Mouse (Mus musculus): ENCODE measurements at regions not wholly inside any gene's neighbourhood (a gene's known extent, or its start where the extent isn't known, plus 50 kb on each side); places are given as distances from the start of the nearest gene placed in this dataset.

DNA sequence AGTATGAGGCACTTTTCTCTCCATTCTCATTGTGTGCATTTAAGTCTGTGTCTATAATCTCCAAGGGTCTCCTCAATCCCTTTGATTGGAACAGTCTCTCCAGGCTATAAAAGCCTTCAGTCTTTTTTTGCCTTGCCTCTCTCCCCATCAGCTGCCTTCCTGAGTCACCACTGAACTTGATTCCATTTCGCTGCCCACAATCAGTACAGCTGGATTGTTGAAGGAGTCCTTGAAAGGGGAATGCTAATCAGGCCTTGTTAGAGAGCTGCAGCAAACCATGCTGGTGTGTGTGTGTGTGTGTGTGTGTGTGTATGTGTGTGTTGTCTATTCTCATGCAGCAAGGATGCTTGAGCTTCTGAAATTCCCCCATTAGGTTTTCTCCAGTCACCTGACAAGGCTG is 129.3 kb upstream of the Parp11 start:
- DNase-seq, result no peak

DNA sequence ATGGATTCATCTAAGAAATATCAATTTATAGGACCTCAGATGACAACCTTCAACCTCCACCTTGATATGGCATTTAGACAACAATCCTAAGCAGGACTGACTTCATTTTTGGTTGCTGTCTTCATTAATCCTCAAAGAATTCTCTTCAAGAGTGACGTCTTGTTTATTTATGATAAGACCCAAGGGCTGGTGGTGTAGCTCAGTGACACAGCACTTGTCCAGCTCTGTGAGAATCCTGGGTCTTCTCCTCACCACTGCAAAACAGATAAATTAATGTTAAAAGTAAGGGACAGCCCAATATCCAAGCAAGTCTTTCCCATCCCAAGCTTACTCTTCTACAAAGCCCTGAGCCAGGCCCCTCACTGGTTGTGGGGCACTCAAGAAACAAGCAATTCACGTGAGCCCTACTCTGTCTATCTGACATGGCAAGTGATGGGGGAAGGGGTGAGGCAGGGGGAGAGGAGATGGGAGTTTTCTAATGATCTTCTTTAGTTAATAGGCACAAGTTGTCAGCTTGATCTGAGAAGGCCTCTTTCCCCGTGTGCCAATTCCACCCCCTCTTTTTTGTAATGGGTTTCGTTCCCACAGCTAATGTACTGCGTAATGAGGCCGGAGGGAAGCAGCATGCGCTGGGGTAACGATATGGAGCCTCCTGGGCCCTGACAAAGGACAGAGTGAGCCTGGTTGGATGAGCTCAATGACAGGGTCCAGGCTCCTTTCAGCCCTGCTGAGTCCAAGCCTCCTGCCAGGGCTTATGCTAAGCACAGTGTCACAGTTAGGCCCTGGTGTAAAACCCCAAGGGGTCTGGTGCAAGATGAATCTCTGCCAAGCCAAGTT is 127.7 kb upstream of the Parp11 start:
- DNase-seq, result no peak

DNA sequence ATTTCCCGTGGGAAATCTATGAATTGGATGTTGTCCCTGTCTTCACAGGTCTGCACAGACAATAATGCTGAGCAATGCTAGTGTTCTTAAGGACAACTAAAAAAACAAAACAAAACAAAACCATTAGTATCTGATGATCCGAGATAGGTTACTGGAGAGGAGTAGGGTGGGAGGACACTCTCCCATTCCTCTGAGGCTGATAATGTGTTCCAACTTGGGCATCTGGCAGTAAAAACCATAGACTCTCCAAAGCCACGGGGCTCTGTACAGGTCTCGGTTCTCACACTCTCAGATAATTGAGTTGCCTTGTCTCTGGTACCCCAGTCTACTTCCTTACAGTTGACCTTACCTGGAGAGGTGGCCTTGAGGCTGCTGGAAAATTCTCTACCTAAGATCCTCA is 126.0 kb upstream of the Parp11 start:
- no peak for DNase-seq

DNA sequence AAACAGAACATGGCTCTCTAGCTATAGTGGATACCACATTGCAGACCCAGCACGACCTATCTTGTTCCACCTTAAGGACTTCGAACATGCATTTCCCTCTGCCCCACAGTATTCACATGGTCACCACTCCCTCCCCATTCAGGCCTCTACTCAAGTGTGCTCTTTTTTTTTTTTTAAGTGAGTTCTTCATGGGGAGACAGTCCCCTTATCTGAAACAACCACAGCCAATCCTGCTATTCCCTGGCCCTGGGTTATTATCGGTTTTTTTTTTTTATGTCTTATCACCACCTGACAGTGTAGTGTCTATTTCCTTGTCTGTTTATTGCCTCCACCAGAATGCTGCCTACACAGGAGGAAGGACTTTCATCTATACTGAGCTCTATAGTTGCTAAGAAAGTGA is 125.6 kb upstream of the Parp11 start:
- DNase-seq, result no peak

DNA sequence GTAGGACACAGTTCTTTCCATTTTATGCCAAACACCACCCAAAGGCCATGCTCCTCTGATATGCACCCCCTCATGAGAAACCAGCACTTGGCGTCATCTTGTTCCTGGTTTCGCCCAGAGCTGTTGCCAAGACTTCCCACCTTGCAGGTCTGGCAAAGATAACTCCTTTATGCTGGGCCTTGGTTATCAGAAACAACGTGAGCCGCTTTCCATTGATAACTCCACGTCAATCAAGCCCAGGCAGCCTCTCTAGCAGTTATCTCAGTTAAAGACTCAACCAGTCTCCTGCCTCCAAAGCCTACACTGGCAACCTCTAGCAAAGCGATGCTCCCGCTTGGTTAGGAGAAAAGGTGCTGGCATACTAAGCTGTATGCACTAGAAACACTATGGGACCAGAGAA is 124.2 kb upstream of the Parp11 start:
- no peak for DNase-seq

DNA sequence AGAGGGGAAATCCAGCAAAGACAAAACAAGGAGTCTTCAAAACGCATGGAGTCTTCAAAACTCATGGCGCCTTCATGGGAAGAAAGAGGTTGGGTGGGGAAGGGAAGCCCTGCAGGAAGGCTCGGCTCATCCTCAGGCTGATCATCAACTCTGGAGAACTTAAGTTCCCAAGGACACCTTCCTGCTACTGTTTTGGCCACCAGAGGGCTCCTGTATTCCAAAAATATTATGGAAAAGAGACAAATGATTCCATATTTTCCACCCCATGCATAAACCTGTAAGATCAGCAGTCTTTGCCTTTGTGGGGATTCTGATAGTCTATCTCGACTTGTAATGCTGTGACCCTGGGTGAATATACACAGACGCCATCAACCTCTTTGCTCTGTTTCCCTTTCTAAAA is 121.7 kb upstream of the Parp11 start:
- peak; percentile 87 for DNase-seq

DNA sequence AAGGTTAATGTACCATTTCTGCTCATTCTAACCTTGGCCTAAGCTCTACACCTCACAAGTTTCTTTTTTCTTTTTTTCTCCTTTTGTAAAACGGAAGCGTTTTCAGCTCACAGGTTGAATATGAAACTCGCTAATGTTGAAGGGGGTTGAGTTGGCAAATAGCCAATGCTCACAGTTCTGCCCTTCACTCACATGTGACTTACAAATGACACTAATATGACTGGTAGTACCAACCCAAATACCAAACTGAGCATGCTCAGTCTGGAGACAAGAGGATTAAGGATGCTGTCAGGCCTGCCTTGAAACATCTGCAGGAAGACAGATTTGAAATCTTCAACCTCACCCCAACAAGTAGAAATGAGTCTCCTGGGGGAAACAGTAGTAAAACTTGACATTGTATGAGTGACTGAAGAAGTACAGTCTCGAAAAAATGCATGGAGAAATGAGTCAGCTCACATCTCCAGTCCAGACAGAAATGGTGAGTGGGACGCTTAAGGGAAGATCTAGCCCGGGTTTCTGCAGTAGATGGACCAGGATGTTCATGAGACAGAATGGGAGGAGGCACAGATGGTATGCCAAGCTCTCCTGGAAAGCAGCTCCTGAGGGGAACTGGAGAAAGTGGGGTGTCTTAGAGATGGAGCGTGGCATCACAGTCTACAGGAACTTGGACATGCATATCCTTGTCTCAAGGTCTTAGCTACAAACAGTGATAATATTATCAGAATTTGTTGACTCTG is 120.9 kb upstream of the Parp11 start:
- no peak for DNase-seq

DNA sequence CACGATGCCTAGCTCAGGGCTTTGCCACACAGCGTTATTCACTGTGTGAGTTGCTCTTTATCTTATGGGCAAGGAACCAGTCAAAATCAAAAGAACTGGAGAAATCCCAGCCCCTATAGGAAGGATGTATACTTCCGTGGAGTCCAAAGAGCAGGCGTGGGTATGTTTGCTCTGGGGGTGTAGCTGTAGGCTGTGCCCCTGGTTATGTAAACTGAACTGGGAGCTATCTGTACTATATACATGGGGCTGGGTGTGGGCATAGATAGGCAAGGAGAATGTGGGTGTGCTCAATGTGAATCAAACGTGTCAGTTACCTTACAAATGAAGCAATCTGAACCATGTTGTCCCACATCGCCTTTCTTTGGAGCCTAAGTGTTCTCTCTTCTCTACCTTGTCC is 120.3 kb upstream of the Parp11 start:
- DNase-seq, result no peak

DNA sequence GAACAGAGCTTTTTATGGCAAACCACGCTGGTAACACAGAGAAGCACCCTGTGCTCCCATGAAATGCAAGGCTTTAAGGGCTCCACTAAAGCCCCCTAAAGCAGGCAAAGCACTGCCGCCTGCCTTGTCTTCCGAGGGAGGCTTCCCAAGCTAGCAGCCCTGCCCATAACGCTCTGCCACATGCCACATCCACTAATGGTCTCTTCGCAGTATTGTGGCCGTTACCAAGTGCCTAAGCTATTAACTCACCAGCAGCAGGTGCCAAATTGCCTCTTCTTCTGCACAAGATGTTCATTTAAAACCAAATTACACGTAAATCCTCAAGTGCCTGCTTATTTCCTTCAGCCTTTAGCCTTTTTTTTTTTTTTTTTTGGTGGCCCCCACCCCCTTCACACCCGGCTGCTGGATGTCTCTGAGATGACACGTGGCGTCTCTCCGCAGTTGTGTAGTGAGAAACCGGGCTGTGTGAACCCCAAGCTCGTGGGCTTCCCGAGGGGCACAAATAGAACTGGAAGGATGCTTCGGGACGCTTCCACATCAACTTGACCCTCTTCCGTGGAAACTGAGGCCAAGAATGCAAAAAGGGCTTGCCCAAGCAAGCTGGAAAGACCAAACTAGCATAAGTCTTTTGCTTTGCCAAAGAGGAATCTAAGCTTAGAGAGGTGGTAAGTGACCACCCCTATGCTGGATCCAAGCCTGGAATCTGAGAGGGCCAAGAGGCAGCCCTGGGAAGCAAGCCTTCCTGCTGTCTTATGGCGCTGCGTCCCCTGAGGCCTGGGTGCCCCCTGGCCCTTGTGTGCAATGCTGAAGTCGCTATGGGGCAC is 117.2 kb upstream of the Parp11 start:
- DNase-seq, result no peak

DNA sequence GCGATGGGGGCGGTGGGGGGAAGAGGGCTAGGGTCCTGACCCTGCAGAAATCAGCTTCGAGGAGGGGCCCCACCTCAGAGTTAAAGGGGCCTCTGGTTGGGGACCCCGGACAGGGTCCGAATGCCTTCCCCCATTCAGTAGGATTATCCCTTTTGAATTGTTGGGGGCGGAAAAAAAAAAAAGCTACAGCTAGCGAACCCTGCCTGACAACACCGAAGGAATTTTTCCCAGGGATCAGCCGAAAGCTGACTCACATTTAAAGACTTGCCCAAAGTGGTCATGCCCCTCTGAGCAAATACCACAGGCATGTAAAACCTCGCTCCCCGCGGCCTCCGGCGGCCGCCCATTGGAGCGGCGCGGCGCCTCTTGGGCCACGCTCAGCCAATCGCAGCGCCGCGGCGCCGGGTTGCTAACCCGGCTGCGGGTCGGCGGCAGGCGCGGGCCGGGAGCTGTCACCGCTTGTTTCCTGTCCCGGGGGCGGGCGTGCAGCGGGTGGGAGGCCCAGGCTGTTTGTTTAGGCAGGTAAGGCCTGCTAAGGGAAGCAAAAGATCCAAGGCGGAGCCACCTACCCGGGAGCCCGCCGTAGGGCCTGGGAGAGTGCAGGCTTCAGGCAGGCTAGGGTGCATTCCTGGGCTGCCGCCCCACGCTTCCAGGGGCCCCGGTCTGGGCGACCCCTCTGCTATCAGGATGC is 116.5 kb upstream of the Parp11 start:
- DNase-seq, result peak; percentile 87

DNA sequence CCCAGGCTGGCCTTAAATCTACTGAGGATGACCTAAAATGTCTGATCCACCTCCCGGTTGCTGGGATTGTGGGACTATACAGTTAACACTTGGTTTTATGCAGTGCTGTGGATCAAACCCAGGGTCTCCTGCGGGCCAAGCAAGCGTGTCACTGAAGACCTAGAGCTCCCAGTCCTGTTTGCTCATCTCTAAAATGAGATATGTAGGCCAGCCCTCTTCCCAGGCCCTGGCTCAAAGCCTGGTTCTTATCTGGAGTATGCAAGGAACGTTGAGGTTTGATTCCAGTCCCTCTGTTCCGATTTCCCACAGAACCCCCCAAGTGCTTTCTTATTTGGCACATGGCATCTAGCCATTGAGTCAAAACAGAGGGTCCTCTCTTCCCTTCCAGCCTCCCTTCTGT is 115.5 kb upstream of the Parp11 start:
- DNase-seq, result peak; percentile 60

DNA sequence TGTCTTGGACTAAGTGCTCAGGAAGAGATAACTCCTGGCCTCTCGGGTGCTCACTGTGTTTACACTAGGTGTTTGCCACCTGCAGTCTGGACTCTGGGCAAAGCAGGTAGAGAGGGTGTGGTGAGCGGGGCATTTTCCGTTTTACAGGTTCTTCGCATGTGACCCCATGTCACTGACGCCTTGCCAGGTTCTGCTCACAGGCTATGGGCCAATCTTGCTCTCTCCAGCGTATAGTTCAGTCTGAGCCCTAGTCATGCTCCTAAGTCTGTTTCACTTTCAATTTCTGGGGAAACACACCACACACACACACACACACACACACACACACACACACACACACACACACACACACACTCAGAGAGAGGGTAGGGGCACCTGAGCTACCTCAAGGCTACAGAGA is 112.4 kb upstream of the Parp11 start:
- DNase-seq, result peak; percentile 64

DNA sequence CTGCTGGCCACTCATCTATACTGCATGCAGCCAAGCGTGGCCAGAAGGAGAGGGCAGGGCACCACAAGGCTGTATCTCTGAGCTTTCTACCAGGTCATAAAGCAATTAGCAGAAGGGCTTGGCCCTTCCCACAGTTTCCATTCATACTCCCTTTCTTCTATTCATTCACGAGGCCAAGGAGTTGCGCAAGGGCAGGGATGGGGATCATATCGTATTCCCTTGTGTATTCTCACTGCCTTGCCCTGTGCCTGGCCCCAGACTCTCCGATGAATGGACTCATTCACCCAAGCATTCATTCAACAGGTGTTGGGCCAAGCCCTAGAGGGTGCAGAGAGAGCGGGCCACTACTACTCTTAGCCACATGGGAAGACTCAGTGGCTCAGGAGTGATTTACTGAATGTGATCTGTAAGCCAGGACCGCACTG is 111.2 kb upstream of the Parp11 start:
- peak; percentile 74 for DNase-seq

DNA sequence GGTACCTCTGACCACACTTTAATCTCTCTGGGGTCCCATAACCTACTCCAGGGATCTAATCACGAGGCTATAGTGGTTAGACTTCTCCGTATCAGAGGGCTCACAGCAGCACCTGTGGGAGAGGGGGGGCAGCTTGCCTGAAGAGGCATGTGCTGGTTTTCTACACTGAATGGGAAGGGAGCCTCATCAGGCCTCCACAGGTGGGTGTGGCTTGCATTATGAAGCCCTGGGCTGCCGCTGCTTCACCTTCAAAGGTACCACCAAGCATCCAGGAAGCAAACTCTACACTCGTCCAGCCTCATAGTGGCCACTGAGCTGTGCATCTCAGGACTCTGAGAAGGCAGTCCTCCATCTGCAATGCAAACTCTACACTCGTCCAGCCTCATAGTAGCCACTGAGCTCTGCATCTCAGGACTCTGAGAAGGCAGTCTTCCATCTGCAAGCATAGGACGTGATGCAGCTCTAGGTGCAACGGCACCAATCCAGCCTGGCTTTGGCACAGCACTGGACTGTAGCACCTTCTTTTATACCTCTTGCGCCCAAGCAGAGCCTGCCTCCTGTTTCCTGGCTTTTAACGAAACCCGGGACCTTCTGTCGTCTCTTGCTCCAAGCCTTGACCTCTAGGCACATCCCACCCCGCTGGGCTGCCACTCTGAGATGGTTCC is 110.5 kb upstream of the Parp11 start:
- DNase-seq, result no peak

DNA sequence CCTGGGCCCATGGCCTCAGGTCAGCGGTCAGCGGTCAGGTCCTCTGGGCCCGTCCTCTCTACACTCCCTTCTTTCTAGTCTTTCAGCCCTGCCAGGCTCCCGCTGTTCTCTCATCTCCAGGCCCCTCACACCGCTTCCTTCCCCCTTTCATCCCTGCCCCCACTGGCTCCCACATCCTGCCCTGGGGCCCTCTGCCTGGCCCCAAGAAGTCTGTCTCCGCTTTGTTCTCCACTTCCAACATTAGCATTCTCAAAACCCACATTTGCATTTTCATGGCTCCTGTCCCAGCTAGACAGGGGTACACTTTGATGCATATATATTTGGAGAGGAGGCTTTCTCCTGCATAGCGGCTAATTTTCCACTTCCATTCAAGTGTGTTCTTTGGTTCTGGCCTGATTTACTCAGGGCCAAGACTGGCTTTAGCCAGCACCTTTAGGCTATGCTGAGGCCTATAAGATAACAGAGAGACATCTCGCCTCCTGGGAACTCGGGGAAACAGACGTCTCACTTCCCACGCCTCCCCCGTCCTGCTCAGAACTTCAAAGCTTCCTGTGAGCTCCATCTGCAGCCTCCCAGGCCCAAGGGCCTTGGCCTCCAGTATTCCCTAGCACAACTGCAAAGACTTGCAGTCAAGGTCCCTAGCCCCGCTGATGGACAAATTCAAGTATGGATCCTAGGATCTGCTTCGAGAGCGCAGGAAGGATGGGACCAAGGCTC is 109.8 kb upstream of the Parp11 start:
- DNase-seq, result no peak

DNA sequence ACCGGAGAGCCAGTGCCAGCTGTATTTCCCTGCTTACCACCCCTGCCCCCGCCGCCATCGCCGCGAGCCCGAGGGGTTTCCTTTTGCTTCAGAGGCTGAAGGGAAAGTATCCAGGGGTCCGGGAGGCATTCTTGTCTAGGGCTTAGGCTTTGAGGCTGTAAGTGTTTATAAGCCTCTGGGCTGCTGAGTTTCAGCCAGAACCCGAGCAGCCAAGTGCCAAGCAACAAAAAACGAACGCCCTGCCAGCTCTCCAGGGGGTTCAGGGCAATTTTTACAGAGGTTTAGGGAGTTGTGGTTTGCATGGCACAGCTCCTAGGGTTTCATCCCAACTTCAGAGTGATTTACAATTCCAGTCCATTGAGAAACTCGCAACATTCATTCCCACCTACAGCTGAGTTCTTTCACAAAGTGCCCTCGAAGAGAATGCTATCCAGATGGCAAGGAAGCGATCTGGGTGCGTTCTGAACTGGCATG is 109.2 kb upstream of the Parp11 start:
- no peak for DNase-seq

DNA sequence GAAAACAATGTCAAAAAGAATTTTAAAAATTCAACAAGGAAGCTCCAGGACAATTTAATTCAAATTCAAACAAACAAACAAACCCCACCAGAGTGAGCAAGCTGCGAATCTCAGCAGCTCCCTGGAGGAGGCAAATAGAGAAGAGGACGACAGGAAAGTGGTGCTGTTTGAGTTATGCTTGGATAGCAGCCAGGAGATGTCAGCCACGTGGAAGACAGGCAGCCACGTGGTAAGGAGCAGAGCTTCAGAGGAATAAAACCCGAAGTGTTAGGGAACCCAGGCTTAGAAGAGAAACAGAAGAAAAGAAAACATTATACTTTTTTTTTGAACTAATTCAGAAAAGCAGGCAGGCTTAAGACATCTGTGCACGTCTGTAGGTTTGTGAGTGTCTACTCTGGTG is 108.2 kb upstream of the Parp11 start:
- peak; percentile 45 for DNase-seq

DNA sequence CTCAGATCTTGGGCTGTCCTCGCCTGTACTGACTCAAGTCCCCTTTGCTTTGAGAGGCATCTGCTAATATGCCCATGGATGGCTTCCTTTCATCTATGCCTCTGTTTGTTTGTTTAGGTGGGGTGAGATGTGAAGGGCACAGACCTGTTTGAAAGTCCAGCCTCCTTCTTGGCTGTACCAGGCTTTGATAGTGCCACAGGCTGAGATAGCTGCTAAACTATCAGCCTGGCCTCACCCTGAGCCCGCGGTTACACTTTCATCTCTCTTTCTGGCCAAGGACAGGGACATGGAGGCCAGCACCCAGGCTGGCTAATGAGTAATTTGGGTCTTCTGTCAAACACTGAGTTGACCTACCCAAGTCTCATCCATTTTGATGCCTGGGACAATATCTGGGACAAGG is 105.0 kb upstream of the Parp11 start:
- no peak for DNase-seq

DNA sequence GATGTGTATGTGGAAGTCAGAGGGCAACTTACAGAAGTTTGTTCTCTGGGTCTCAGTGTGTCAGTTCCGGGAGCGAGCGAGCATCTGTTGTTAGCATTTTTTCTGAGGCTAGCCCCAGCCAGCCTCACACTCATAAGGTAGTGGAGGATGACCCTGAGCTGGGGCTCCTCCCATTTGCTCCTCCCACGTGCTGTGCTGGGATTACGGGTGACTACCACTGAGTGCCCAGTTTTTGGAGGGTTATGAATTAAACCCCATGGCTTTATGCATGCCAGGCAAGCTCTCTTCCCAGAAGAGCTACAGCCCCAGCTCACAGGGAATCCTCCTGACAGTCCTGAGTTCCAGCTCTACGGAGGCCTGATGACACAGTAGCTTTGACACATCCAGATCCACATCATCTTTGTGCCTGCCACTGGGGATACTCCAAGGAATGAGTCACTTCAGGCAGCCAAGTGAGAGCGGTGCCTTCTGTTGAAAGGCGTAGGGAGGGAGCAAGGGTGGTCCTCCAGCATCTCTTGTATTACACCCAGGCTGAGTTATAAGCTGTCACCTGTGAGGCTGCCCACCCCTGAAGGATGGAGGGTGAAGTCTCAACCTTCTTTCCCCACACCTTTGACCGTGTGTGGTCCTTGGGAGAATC is 97.8 kb upstream of the Parp11 start:
- no peak for DNase-seq

DNA sequence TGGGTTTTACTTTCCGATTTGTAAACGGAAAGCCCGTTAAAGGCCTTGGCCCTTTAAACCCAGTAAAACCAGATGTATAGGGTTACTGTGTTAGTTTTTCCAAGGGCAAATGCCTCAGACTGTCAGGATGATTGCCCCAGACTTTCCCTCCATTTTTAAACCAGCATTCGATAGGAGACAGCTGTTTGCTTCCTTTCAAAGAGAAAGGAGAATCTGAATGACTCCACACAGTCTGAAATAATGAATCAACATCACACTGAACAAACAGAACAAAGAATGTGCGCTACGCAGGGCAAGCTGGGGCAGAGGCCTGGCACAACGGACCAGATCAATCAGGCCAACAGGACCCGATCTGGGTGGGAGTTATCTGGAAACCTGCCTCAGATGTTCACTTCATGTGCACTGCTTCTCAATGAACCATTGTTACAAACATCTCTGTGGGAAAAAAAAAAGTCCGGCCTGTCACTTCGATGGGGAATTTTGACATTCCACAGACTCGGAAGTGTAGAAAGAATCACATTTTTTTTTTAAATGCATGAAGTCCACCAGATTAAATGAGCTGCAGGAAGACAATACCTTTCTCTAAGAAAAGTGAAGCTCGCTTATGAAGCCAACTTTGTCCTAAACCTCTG is 97.0 kb upstream of the Parp11 start:
- no peak for DNase-seq
